Mouse (Mus musculus): ENCODE measurements around the gene Zdhhc5. TPM values are rescaled to one million over a fixed set of nuclear protein-coding genes. Genes with fewer than 3 reads are reported as not detected.

Gene Zdhhc5
- polyA plus RNA-seq, 1 experiment: 40.4 TPM

DNA sequence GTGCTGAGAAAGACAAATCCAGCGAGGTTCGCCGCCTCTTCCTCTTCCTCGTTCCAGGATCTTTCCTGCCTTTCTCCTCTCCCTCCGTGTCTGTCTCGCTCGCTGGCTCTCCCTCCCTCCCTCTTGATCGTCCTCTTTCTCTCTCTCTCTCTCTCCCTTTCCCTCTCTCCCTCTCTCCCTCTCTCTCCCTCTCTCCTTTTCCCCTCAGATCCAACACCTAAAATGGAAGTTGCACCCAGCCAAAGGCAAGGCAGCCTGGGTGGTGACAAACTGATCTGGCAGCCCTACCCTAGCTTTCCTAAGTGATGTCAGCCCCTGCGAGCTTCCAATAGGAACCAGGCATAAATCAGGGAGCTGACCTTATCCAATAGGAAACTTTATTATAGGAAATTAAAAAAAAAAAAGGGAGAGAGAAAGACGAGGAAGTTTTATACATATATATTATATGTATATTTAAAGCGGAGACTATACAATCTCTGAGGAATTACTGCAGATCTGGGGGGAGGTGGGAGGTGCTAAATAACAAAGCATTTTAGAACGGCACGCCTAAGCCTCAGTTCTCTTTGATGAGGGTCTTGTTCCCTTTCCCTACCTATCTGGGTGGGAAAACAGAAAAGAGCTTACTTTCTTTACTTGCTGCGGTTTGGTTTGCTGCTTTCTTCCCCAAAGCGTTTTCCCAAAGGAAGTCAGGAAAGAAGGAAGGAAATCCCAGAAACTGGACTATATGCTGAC is 64.3 kb downstream of the Zdhhc5 start, which contains the start of gene Ctnnd1:
Ctnnd1 (minus strand) TSS at position 302 of the 732 bp plus-strand sequence.
- Histone ChIP-seq H3K4me3 (ENCODE audit: insufficient read depth, low read depth, low read length) (peak within 1 kb of the TSS; percentile 91), H3K4me1 (ENCODE audit: control insufficient read depth, insufficient read depth, insufficient read length, low read length) (peaks cover 6% of the 10 kb centered on the region), H3K27ac (replicated peaks; ENCODE audit: low read depth, low read length) (peak within 1 kb of the TSS; percentile 99)

- peak overlapping the region; percentile 91 for H3K4me3 ChIP-seq (ENCODE audit: insufficient read depth, low read depth, low read length)
- H3K4me1 ChIP-seq (ENCODE audit: control insufficient read depth, insufficient read depth, insufficient read length, low read length): peaks cover 6% of the 10 kb centered on the region
- peak overlapping the region; percentile 94 for H3K27ac ChIP-seq (replicated peaks; ENCODE audit: low read depth, low read length)
These were observed 65.3 kb downstream of the Zdhhc5 start for GRCm38 (mm10) chr2:84649674-84650073.

- H3K4me3 ChIP-seq (ENCODE audit: insufficient read depth, low read depth, low read length): peak overlapping the region; percentile 47
- no peak overlapping the region; the same call in 1 of the 2 replicates for H3K27ac ChIP-seq (replicated peaks; ENCODE audit: low read depth, low read length)
- peaks cover 10% of the 10 kb centered on the region for H3K4me1 ChIP-seq (ENCODE audit: control insufficient read depth, insufficient read depth, insufficient read length, low read length)
These were observed 66.6 kb downstream of the Zdhhc5 start for GRCm38 (mm10) chr2:84648369-84648768.

- Histone ChIP-seq H3K4me1 (ENCODE audit: control insufficient read depth, insufficient read depth, insufficient read length, low read length) (peaks cover 14% of the 10 kb centered on the region), H3K27ac (replicated peaks; ENCODE audit: low read depth, low read length) (peak overlapping the region; percentile 4; the same call in 1 of the 2 replicates), H3K4me3 (ENCODE audit: insufficient read depth, low read depth, low read length) (peak overlapping the region; percentile 12)
These were observed 67.9 kb downstream of the Zdhhc5 start for GRCm38 (mm10) chr2:84647051-84647568.

GRCm38 (mm10) chr2:84646138-84646537 is 68.8 kb downstream of the Zdhhc5 start:
- Histone ChIP-seq H3K27ac (replicated peaks; ENCODE audit: low read depth, low read length) (0 out of 2 replicates have a peak overlapping the region, but pooled peaks have one; percentile 2), H3K4me3 (ENCODE audit: insufficient read depth, low read depth, low read length) (no peak overlapping the region), H3K4me1 (ENCODE audit: control insufficient read depth, insufficient read depth, insufficient read length, low read length) (peaks cover 14% of the 10 kb centered on the region)

DNA sequence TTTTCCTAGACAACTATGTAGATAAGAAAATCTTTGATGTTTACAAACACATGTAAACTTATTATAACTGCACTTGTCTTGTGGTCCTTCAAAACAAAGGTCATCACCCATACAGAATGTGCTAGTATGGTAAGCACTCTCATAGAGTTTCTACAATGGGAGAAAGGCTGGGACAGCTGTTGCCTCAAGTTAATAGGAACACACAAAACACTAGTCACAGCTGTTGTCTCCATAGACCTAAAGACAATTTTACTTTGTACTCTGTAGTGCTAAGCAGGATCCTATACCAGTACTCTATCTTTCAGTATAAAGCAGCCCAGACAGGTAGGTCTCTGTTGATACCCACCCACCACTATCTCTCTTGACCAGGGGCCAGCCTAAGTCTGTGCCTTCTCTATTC is 74.1 kb downstream of the Zdhhc5 start:
- peaks cover 28% of the 10 kb centered on the region for H3K4me1 ChIP-seq (ENCODE audit: control insufficient read depth, insufficient read depth, insufficient read length, low read length)
- H3K27ac ChIP-seq (replicated peaks; ENCODE audit: low read depth, low read length): no peak overlapping the region; the same call in 1 of the 2 replicates
- H3K4me3 ChIP-seq (ENCODE audit: insufficient read depth, low read depth, low read length): no peak overlapping the region

DNA sequence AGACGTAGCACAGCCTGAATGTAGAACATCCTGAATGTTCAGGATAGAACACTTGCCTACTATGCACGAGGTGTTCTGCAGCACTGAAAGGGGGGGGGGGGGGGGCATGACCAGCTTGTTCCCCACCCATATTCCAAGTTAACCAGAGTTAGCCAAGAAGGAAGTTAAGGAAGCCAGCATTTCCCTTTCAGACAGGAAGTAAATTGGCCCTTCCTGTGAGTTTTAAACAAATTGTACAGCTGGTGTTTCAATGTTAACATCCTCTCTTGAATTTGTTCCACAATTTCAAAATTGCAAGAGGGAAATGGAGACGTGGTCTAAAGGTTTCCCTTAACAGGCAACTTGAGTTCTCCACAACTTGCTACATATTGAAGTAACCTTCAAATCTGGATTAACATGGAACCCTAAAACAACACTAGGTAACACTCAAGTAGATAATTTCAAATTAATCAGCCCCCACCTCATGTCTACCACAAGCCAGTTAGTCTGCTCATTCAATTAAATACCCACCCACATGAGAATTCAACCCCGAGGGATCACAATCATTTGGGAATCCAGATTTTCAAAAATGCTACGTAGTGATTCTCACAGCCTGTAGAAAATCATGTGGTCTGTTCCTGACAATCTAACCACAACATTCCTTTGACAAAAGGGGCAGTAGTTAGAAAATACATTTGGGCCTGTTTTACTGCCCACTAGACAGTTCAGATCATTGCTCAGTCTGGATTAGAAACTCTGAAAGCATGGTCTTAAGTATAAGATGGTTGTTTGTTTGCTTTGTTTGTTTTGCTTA is 76.4 kb downstream of the Zdhhc5 start:
- Histone ChIP-seq H3K4me3 (ENCODE audit: insufficient read depth, low read depth, low read length) (no peak overlapping the region), H3K27ac (replicated peaks; ENCODE audit: low read depth, low read length) (peak overlapping the region; percentile 86), H3K4me1 (ENCODE audit: control insufficient read depth, insufficient read depth, insufficient read length, low read length) (peaks cover 34% of the 10 kb centered on the region)

Other genes with a start within 250 kb of the Zdhhc5 start
- gene Tfpi, start 238.4 kb downstream of the Zdhhc5 start, polyA plus RNA-seq (2012; ENCODE audit: insufficient read depth, insufficient read length, missing spikeins): 3.3 and 5.7 TPM in 2 replicates
- 32.5 and 35.3 TPM in 2 replicates for gene Ctnnd1, start 64.4 kb downstream of the Zdhhc5 start, polyA plus RNA-seq (2012; ENCODE audit: insufficient read depth, insufficient read length, missing spikeins)
- not detected in 2 replicates for gene Btbd18, start 56.1 kb downstream of the Zdhhc5 start, polyA plus RNA-seq (2012; ENCODE audit: insufficient read depth, insufficient read length, missing spikeins)
- gene Selenoh, start 44.4 kb downstream of the Zdhhc5 start, polyA plus RNA-seq (2012; ENCODE audit: insufficient read depth, insufficient read length, missing spikeins): 27.5 and 33.4 TPM in 2 replicates
- gene Gm28635, start 37.1 kb downstream of the Zdhhc5 start, polyA plus RNA-seq (2012; ENCODE audit: insufficient read depth, insufficient read length, missing spikeins): not detected in 2 replicates
- 11.5 and 13.0 TPM in 2 replicates for gene Med19, start 36.8 kb downstream of the Zdhhc5 start, polyA plus RNA-seq (2012; ENCODE audit: insufficient read depth, insufficient read length, missing spikeins)
- 99.9 and 101 TPM in 2 replicates for gene Tmx2, start 36.0 kb downstream of the Zdhhc5 start, polyA plus RNA-seq (2012; ENCODE audit: insufficient read depth, insufficient read length, missing spikeins)
- gene Clp1, start 12.2 kb upstream of the Zdhhc5 start, polyA plus RNA-seq (2012; ENCODE audit: insufficient read depth, insufficient read length, missing spikeins): 9.4 and 13.7 TPM in 2 replicates
- not detected in 2 replicates for gene Ypel4, start 18.9 kb upstream of the Zdhhc5 start, polyA plus RNA-seq (2012; ENCODE audit: insufficient read depth, insufficient read length, missing spikeins)
- not detected in 2 replicates for gene Gm19426, start 28.5 kb upstream of the Zdhhc5 start, polyA plus RNA-seq (2012; ENCODE audit: insufficient read depth, insufficient read length, missing spikeins)
- 74.6 and 108 TPM in 2 replicates for gene Serping1, start 60.3 kb upstream of the Zdhhc5 start, polyA plus RNA-seq (2012; ENCODE audit: insufficient read depth, insufficient read length, missing spikeins)
- 4.5 and 15.2 TPM in 2 replicates for gene Ube2l6, start 83.6 kb upstream of the Zdhhc5 start, polyA plus RNA-seq (2012; ENCODE audit: insufficient read depth, insufficient read length, missing spikeins)
- 2.7 and 3.0 TPM in 2 replicates for gene Smtnl1, start 107.5 kb upstream of the Zdhhc5 start, polyA plus RNA-seq (2012; ENCODE audit: insufficient read depth, insufficient read length, missing spikeins)
- gene Timm10, start 111.8 kb upstream of the Zdhhc5 start, polyA plus RNA-seq (2012; ENCODE audit: insufficient read depth, insufficient read length, missing spikeins): 125 and 134 TPM in 2 replicates
- 2.6 and 3.5 TPM in 2 replicates for gene Slc43a1, start 123.7 kb upstream of the Zdhhc5 start, polyA plus RNA-seq (2012; ENCODE audit: insufficient read depth, insufficient read length, missing spikeins)
- 1.5 TPM in 1 of 2 replicates, not detected in the other for gene Rtn4rl2, start 171.5 kb upstream of the Zdhhc5 start, polyA plus RNA-seq (2012; ENCODE audit: insufficient read depth, insufficient read length, missing spikeins)
- gene Slc43a3, start 221.4 kb upstream of the Zdhhc5 start, polyA plus RNA-seq (2012; ENCODE audit: insufficient read depth, insufficient read length, missing spikeins): 18.5 and 18.6 TPM in 2 replicates

All from brown adipose tissue, adult 24 weeks (tissue).